Mouse (Mus musculus) left cerebral cortex, postnatal 10 days (tissue): ENCODE measurements around the gene Slc25a53. TPM values are rescaled to one million over a fixed set of nuclear protein-coding genes. Genes with fewer than 3 reads are reported as not detected.
"Not testable (repeated sequence)": the region's sequence is repeated elsewhere in the genome, so short reads cannot be mapped to it uniquely, and the experiment has no call there.

Experiments
- DNase-seq, 2 experiments: peaks; one replicate each; pipeline ENCODE4 v3.0.0; 2021 to 2022; ENCODE audit warnings: low spot score in 2 of 2, mixed read lengths in 1 of 2; ENCODE audit errors: extremely low spot score in 1 of 2
- intact Hi-C: fragments of 180-260 bp; cut with DNase I; formaldehyde crosslinking; loops from one replicate; pipeline ENCODE4 v1.15.1; 2025
- total RNA-seq, 2 experiments: library from RNA; stranded (reverse); gene quantifications; 2 replicates each; pipeline ENCODE4 v1.2.3; 2021

Slc25a53 gene
- total RNA-seq, 2 experiments from 2014 or later = 17.5 to 30.4 TPM

DNA sequence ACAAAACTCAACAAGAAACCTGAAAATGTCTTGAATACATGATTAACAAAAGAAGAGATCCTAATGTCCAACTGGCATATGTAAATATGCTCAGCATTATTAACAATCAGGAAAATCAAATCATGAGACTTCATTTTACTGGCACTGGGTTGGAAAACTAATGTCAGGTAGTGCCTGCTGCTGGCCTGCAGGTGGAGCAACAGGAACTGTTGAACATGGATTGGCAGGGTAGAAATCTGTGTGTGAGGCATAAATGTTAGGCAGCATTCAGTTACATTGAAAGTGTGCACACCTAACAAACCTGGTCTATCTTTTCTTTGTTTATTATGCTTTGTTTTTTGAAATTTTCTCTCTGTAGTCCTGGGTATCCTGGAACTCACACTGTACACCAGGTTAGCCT is 59.5 kb downstream of the Slc25a53 start:
- no peak for DNase-seq
- intact Hi-C loops = no loop called here

DNA sequence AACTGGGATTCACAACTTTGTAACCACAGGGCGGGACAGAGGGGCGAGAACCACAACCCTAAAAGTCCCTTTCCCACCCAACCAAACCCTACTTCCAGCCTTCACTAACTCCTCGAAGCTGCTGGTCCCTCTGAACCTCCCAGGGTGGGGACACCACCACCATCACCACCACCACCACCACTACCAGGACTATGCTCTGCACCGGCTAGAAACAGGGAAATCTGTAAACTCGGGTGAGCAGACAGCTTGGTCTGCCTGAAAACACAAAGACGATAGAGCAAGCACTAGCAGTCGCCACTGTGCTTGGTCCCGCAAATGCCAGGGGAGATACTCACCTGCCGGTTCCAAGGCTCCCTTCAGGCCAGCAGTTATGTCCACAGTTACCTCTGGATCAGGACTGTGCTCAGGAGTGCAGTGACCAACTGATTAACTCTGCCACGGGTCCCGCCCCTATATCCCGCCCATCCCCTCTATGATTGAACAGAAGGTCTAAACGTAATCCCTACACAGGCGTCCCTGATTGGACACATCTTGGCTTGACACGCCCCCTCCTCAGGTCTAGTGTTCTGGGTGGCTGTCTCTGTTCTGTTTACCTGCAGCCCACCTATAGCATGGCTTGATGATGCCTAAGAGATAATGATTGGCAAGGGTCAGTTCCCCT is 61.5 kb downstream of the Slc25a53 start, which contains the start of the genes Tmsb15l and Tmsb15b1:
Gene Tmsb15l (minus strand): TSS at position 446 of the 661 bp plus-strand sequence.
Gene Tmsb15b1 (minus strand): TSS at position 451 of the 661 bp plus-strand sequence.
- peak; percentile 43 to 85 for DNase-seq
- intact Hi-C loops = no loop called here

DNA sequence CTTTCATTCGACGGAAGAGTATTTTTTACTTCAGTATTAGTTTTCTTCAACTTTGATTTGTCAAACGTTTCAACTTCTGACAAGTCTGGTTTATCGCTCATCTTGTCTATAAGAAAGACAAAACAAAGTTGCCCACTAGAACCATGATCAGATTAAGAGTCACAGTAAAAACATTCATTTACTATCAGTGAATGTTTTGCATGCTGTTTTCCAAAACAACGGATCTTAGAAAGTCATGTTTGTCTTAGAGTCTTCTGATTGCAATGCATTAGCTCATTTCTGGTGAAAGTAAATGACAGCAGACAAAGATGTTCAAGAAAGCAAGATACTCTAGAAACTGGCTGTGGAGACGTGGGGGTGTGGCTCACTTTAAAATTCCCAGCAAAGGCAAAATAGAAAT is 62.7 kb downstream of the Slc25a53 start, which contains the start of gene Tmsb15b2:
Gene Tmsb15b2 (minus strand): TSS at position 101 of the 400 bp plus-strand sequence.
- DNase-seq, intact Hi-C loops: not testable (repeated sequence)

DNA sequence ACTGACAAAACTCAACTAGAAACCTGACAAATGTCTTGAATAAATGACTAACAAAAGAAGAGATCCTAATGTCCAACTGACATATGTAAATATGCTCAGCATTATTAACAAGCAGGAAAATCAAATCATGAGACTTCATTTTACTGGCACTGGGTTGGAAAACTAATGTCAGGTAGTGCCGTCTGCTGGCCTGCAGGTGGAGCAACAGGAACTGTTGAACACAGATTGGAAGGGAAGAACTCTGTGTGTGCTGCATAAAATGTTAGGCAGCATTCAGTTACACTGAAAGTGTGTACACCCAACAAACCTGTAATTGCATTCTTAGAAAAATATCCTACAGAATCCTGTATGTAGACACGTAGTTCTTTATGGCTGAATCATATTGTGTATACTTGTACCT is 78.4 kb downstream of the Slc25a53 start:
- intact Hi-C loops = loop anchor here (5.0 kb wide), 2 partner anchors 58 to 217 kb away; partner anchors contain the start of gene Morf4l2
- DNase-seq = peak in 1 of 2 experiments; percentile 16

DNA sequence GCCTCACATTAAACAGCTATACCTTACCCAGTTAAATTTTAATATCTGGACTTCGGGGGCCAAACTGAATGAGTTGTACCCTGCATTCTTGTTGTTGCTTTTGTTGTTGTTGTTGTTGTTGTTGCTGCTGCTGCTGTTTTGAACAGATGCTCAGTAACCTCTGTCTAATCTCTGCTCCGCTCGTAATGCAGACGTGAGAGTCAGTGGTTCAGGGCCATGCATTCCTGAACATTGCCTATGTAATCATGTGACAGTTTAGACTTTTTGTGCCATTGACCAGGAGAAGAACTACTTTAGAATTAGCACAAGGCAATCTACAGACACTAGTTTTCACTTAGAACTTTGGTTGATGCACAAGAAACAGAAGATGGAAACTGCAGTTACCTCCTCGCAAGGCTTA is 79.8 kb downstream of the Slc25a53 start:
- not testable (repeated sequence) for DNase-seq
- intact Hi-C loops = loop anchor here (5.0 kb wide), 1 partner anchor 216 kb away; the partner anchor contains the start of gene Morf4l2

DNA sequence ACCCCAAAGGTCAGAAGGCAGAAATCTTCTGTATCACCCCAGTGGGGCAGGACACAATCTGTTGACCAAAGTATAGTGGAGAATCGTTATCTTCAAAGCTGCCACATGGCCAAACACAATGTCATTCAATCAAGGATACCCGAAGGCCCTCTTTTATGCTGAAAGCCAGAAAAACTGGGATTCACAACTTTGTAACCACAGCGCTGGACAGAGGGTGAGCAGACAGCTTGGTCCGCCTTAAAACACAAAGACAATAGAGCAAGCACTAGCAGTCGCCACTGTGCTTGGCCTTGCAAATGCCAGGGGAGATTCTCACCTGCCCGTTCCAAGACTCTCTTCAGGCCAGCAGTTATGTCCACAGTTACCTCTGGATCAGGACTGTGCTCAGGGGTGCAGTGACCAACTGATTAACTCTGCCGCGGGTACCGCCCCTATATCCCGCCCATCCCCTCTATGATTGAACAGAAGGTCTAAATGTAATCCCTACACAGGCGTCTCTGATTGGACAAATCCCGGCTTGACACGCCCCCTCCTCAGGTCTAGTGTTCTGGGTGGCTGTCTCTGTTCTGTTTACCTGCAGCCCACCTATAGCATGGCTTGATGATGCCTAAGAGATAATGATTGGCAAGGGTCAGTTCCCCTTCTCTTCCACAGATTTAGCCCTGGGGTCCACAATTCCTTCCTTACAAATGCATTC is 80.4 kb downstream of the Slc25a53 start:
- intact Hi-C loops = loop anchor here (5.0 kb wide), 1 partner anchor 215 kb away; the partner anchor contains the start of gene Morf4l2

DNA sequence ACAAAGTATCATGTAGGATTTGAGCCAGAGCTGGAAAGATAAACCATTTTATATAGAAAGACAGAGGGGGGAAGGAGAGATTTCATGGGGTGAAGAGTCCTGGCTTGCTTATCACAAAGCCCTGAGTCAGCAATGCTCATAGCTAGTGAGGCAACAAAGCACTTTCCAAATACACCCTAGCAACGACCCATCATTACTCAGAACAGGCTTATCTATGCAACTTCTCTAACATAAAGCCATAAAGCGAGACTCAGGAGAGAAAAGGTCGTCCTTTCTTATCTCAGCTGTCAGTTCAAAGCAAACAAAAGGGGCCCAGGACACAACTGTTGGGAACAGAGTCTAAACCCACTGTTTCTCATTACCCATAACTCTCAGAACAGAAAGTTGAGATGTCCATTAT is 100.1 kb downstream of the Slc25a53 start:
- intact Hi-C loops = no loop called here
- DNase-seq = no peak

More for the DNA sequence above, 80.4 kb downstream of the Slc25a53 start:
- DNase-seq = peak; percentile 79 to 86

Other genes starting within 250 kb of the Slc25a53 start
- gene Plp1, start 215.6 kb downstream of the Slc25a53 start, total RNA-seq = 100 to 1,000 TPM in 1 of 2 experiments, 10 to 100 TPM in 1; 91.6 to 184 TPM
- gene Rab9b, start 169.5 kb downstream of the Slc25a53 start, total RNA-seq = 10 to 100 TPM; 22.7 to 25.3 TPM
- gene H2bfm, start 111.0 kb downstream of the Slc25a53 start, total RNA-seq = not detected
- 10 to 100 TPM; 25.1 to 47.4 TPM for gene Tmsb15b2, start 62.8 kb downstream of the Slc25a53 start, total RNA-seq
- gene Tmsb15l, start 61.4 kb downstream of the Slc25a53 start, total RNA-seq = 1 to 10 TPM; 3.1 to 4.3 TPM
- gene Tmsb15b1, start 61.4 kb downstream of the Slc25a53 start, total RNA-seq = 10 to 100 TPM in 1 of 2 experiments, 1 to 10 TPM in 1; 6.8 to 20.8 TPM
- 100 to 1,000 TPM; 300 to 302 TPM for gene Zcchc18, start 45.1 kb downstream of the Slc25a53 start, total RNA-seq
- 10 to 100 TPM in 1 of 2 experiments, 1 to 10 TPM in 1; 9.4 to 10.6 TPM for gene Fam199x, start 11.3 kb upstream of the Slc25a53 start, total RNA-seq
- gene Esx1, start 83.8 kb upstream of the Slc25a53 start, total RNA-seq = not detected